Mouse (Mus musculus): ENCODE measurements at regions not wholly inside any gene's neighbourhood (a gene's known extent, or its start where the extent isn't known, plus 50 kb on each side); places are given as distances from the start of the nearest gene placed in this dataset.

DNA sequence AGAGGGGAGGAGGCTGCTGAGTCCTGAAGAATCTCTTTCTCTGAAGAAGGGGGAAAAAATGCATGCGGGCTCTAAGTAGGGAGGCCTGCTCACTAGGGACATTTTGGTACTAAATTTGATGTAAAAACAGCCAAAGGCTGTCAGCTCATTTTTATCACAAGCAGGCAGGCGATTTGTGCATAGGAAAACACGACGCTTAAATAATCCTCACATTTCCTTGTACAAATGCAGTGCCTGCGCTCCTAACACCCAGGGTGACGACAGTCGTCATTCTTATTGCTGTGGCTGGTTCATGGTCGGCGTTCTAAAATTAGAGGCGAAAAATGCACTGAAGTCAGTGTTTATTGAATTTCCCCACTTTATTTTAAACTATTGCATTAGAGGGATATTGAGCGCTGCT, 650.6 kb downstream of the Pdcd6ip start:
- DNase-seq, result no peak

DNA sequence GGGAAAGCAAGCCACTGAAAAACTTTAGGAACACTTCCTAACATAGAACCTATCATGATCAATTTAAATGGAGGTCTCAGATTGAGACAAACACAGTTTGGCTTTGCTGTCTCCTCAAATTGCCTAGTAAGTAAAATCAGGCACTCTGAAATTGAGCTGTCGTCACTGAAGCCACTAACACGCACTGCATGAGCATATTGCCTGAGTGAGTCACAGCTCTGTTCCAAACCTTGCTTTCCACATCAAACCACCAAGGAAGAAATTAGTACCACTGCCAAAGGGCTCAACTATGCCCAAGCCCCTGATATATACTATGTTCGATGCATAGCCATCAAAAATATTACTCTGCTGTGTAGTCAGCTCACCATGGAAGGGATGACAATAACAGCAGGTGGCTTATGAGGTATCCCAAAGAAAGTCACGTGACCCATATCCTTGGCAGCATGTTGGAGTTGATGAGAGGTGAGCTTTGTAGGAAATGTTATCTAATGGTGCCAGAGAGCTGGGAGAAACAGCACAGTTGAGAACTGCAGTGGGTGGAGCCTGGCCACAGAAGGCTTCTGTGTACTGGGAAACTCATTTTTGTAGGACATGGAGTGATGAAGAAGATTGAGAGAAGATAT, 663.4 kb downstream of the Pdcd6ip start:
- DNase-seq, result no peak

DNA sequence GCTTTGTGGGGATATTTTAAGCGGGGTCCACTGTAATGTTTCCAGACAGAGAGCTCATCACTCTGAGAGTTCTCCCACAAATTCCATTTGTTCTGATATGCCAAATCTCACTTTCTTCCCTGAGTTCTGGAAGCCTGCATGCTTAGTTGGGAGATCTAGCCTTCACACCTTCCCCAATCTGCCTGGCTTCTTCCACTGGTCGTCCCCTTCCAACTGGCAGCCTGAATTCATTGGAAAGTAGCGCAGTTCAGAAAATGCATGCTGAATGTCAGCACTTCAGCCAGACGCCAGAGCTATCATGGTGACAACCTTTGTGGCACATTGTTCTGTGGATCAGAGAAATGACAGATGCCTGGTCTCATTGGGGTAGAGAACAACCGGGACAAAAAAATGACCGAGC, 667.2 kb downstream of the Pdcd6ip start:
- no peak for DNase-seq

DNA sequence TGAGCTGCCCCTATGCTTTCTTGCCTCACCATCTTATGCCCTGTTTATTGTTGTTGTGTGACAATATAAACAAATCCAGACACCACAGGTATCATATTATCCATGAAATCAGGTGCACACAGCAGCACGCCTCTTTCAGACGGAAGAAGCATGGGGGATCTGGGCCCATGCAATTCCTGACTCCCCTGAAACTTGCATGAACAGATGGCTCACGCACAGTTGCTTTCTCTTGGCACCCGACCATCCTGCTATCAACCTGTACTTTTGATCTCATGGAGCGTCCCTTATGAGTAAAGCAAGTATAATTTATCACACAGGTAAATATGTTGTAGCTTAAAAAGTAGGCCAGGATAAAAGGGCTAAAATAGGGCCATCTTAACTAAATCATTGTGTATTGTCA, 674.1 kb downstream of the Pdcd6ip start:
- DNase-seq, result no peak

DNA sequence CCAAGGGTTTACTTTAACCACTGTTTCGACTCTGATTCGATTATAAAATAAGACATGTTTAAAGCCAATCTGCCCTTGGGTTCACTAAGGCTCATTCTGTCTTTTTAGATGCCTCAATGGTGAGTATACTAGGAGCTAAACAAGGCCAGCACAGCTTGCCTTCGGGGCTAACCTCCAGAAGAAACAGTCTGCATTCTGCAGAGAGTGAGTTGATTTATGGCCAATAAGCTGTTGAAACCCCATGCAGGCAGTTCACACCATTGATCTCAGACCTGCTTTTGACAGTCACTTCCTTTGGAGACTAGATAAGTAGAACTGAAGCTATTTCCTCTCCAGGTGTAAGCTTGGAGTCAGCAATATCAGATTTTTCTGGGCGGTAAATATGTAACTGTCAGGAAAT, 679.0 kb downstream of the Pdcd6ip start:
- no peak for DNase-seq

DNA sequence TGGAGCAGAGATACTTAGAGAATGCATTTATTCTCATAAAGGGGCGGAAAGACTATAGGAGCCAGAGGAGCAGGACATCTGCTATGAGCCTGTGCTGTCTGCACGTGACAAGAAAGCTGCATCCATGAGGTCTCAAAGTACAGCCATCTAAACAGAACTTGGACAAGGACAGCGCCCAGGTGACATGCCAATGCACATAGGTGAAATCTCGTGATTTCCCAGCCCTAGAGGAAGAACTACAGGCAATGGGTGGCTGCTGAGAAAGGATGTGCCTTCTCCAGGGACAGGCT, 681.2 kb downstream of the Pdcd6ip start:
- DNase-seq, result no peak

DNA sequence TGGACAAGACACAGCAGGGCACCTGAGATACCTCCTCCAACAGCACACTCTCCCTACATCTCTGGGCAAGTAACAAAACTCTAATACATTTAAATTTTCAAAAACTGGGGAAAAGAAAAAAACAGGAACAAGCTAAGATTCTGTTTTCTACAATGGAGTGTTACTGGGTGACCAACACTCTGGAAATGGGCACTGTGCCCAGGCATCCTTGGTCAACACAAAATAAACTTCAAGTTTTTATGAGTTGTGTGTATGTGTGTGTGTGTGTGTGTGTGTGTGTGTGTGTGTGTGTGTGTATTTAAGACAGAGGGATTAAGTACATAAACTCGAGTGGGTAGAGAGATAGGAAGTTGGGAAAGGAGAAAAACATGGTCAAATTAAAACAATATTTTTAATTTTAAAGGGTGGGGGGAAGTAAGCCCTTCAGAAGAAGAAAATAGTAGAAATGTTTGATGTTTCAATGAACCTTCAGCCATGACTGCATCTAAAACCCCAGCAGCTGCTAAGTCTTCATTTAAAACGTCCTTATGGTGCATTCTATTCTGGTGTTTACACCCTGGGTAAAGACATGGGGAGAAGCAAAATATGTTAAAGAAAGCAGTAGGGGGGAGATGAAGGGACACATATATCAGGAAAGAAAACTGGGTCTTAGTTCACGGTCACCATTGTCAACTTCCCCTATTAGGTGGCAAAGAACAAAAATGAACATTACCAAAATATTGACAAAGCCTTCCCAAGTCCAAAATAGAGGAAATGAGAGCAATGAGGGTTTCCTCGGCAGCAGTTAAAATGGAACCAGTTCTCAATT, 681.8 kb downstream of the Pdcd6ip start:
- no peak for DNase-seq

DNA sequence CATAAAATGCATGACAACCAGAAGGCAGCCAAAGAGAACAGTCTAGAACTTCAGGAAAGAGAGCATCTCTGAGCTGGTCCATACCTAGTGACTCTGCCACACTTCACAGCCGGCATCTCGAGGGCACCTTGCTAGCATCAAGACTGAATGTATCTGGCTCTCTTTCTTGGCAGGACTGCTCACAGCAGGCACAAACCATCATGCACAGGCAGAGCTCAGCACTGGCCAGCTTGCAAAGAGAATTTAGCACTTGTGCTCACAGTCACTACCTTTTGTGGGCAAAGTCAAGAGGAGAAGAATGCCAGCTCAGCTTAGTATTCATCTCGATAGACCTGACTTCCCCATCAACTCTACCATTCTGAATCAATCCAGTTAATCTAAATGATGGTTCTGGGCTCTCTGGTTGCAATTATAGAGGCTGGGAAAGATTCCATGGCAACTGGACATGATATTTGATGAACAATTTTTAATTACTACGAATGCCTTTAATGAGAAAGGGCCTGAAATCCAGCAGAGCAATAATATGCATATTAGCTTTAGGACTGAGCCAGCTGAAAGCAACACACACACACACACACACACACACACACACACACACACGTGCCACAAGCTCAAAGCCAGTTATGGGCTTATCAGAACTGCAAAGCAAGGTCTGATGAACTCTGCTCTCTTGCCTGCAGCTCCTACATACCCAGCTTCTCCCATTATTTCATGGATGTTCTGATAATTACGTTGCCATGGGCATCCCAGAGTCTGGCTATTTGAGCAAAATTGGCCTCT, 686.0 kb downstream of the Pdcd6ip start:
- no peak for DNase-seq

DNA sequence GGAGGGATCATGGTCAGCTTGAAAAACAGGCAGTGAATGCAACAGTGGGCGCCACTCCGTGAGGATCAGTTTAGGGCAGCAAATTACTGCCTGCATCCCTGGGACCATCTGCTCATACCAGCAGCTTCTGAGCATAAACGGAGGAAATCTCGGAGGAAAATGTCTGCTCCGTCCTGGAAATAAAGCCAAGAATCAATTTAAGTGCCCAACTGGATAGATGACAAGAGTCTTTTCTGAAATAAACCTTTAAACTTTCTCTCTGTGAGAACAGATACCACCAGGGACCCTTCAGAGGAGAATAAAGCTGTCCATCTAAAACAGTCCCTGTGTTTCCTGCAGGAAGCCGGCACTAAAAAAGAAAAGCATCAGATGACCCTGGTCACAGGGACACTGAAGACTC, 688.5 kb downstream of the Pdcd6ip start:
- no peak for DNase-seq

DNA sequence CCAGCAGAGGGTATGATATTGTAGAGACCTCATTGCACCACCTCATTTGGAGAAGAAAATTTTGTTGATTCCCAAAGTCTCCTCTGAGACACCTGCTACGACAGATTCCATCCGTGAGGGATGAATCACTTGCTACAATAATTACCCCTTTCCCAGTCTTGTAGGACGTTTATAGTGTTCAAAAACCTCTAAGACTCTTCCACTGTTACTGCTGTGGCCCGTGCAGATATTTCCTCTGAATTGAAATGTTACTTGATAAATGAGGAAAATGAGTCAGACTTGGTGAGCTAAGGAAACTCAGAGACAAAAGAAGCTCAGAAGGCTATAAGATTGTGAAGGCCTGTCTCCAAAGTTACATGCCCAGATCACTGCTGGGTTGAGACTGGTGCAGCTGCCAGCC, 700.0 kb downstream of the Pdcd6ip start:
- no peak for DNase-seq

DNA sequence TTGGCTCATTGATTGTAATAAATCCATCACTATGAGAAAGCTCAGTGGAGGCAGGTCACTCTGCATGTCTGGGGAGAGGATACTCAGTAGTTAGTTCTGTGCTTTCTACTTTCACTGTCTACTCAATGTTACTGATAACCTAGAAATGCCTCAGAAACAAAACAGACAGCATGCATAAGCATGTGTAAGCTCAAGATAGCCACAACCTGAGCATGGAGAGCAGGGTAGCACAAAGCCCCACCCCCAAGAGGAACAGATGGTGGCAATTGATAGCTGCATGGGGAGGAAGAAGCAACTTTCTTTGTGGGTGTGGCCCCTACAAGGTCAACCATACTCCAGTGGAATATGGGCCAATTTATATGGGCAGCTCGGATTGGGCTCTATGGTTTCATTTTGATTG, 711.9 kb downstream of the Pdcd6ip start:
- DNase-seq, result no peak

DNA sequence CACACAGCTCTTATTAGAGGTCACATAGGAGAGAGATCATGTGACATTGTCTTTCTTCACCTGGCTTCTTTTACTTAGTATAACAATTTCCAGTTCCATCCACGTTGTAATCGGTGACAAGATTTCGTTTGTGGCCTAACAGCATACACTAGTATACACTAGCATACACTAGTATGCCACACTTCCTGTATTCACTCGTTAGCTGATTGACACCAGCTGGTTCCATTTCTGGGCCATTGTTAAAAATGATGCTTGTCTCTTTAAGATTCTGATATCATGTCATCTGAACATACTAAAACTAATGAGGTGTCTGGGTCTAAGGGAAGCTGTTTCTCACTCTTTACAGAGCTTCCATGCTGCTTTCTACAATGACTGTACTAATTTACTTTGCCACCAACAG, 713.3 kb downstream of the Pdcd6ip start:
- peak; percentile 7 for DNase-seq

DNA sequence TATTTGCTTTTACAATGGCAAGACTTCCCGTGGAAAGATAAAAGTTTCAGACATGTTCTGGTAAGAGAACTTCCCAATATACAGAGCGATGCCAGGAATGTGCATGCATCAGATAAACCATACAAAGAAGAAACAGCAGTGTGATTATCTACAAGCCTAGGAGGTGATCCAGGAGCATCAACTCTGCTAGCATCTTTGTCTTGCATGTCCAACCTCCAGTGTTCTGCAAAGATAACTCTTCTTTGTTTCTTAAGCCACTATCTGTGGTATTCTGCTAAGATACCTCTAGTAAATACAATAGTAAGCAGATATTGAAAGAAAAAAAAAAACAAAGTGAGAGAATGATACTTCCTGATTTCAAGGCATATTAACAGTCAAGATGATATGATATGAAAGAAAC, 714.4 kb downstream of the Pdcd6ip start:
- DNase-seq, result no peak

DNA sequence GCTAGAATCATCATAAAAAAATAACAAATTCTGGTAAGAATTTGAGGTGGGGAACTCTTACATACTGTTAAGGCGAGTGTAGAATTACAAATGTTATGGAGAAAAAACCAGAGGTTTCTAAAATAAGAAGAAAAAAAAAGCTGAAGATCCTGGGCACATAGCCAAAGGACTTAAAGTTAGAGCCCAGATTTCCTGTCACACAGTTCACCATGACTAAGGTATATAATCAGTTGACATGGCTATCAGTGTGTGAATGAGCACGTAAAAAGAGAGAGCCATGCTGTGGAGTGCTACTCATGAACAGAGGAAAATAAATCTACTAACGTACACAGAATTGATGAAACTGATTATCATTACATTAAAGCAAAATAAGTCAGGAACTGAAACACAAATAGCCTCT, 715.1 kb downstream of the Pdcd6ip start:
- no peak for DNase-seq

DNA sequence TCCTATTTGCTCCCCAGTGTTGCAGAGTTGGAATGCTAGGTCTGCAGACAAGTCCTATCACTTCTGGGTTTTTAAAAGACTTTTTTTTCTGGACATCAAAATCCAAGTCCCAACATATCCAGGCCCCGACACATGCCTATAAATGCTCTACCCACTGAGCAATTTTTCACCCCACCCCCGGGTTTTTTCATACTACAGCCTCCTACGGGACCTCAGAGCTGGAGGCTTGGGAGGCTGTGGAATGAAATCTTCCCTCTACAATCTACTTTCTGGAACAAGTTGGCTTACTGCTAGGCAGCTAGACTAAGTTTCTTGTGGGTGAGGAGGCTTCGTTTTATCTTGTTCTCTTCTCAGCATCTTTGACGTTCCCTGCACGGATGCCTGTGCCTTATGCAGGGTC, 724.7 kb downstream of the Pdcd6ip start:
- DNase-seq, result no peak

DNA sequence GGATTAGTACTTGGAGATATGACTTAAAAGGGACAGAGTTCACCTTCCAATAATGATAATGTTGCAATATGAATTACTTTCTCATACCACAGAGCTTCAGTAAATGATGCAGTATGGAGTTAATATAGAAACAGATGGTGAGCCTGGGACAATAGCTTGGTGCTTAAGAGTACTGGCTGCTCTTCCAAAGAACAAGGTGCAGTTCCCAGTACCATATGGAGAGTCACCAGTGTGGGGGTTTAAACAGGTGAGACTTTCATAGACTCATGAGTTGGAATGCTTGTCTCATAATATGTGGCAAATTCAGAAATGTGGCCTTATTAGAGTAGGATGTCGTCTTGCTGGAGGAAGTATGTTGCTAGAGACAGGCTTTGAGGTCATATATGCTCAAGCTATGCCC, 715.8 kb upstream of the Arpp21 start:
- no peak for DNase-seq

DNA sequence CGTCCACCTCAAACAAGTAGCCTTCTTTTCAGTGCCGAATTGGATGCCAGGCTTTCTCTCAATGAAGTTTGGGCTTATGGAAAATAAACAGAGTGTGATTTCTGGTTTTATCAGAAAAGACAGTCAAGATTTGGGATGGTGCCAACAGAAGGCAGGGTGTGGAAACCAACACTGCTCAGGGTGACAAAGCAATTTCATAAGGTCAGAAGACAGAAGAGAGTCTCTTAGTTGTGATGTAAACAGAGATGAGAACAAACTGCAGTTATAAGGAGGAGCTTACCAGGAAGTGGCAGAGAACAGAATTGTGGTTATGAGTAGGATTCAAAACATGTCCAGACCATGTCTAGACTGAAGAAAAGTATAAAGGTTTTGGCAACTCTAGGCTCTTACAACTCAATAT, 714.3 kb upstream of the Arpp21 start:
- DNase-seq, result no peak

DNA sequence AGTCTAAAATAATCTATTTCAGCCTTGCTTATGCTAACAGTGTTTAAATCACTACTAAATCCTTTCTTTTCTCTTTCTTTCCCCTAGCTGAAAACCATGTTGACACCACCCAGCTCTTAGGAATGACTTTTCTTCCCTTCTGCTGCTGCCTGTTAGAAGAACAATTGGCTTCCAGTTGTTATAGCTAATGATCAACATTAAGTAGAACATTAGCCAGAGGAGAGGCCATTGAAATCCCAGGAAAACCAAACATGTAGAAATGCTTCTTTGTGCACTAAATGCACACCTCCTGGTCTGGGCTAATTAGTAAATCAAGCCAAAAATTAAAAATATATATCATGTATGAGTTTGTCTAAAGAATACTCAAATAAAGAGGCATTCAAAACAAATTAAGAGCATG, 703.0 kb upstream of the Arpp21 start:
- DNase-seq, result no peak

DNA sequence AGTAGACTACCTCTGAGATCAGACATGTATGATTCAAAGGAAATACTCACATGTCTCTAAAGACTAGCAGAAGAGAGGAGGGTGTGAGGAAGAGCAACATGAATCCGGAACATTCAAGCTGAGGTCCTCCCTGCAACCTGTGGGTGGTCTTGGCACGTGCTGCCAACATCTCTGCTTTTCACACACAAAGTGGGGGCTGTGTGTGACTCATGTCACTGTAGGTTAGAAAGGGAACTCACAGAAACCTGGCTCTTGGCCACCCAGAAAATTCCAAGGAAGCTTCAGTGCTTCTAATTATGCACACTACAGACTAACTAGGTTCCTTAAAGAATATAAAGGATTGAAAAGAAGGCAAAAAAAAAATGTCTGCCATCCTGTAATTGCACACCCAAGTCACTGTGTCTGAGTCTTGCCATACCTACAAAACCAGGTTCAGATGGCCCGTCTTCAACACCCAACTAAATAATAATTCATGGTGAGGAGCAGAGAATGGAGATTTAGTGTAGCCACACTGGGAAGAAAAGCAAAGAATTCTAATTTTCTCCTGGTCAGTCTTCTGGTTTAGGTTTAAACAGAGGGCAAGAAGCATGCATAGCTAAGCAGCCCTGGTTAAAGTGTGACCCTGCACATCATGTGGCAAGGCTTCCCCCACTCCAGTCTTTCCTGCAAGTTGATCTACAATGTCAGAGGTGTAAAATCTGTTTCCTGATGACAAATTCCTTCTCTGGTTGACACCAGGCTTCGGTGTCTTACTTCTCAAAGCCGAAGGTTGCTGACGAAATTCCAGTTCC, 673.8 kb upstream of the Arpp21 start:
- no peak for DNase-seq

DNA sequence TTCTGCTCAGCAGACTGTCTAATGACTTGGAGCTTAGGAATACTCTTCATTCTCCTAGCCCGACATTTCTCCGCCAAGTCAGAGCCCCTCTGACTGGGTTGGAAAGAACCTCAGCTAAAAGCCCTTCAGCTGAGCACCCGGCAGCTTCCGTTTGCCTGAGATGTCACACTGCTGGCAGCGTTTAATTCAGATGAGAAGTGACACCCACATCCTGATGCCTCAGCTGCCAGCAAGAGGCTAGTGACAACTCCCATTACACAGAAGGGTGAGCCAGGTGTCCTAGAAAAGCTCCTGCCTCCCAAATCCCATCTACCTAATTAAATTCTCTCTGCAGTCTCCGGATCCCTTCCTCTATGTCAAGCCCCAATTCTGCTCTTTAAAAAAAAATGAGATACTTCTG, 670.2 kb upstream of the Arpp21 start:
- peak; percentile 9 for DNase-seq

DNA sequence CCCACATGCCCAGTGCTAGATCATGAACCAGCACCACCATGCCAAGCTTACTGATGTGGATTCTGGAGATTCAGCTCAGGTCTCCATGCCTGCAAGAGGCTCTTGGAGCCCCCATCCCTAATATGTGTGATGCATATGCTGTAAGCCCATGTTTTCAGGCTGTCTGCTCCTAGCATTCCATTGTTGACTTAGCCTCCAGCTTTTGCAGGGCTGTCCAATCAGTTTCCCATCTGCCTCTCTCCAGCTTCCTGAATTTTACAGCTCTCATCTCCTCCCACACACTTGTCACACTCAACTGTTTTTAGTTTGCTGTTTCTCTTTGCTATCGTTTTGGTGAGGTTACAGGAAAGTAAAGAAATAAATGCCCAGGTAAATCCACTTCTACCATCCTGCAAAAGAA, 629.2 kb upstream of the Arpp21 start:
- DNase-seq, result no peak

DNA sequence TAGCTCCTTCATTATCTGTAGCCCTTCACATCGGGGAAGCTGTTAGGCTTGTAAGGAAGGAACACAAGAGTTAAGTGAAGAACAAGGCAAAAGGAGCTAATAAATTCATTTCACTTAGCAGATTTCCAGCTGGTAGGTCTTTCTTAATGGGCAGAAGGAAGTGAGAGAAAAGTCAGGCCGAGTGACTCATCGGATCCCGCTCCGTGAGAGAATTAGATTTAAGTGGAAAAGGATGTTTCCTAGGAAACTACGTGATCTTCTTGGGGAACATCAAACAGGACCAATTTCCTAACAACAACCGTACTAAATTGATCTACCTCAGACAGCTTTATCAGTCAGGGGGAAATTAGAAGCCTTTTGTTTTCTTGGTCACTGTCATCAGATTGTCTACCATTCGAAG, 625.4 kb upstream of the Arpp21 start:
- no peak for DNase-seq

DNA sequence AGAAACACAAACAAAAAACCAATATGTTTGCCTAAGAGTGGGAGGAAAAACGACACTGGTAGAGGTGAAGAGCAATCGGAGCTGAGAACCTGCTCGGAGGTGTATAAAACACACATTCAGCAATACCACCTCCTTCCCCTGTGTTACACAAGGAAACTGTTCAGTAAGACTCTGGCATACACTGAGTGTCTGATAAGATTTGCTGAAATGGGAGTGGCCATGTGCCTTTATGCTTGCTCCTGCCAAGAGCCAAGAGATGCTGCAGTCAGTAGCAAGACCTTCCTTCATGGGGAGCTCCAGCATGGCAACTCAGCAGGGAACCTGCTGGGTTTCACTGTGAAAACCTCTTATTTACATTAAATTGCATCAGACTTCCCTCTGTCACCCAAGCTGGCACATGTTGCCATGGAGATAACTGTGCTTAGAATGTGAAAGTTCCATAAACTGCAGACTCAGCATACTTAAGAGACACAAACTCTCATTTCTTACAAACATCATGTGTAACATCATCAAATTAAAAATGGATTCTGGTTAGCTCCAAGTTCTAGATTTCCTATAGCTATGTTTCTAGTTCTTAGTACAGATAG, 624.7 kb upstream of the Arpp21 start:
- no peak for DNase-seq
